Mouse (Mus musculus): Measurements from ENCODE around the gene Ets1.

- TF ChIP-seq CTCF (IDR thresholded peaks at IDR 0.05; ENCODE audit: low read depth, low read length) = no peak
- no peak for TF ChIP-seq POLR2A (IDR thresholded peaks at IDR 0.05; ENCODE audit: insufficient read depth, low read length)
- TF ChIP-seq EP300 (IDR thresholded peaks at IDR 0.05; ENCODE audit: insufficient read depth, low read depth, low read length) = no peak
Observed at GRCm38 (mm10) chr9:32703976-32704745, 68.1 kb downstream of the Ets1 start.

All from ES-Bruce4 (cell line).